Mouse (Mus musculus) neural tube, embryonic 10.5 days (tissue): Measurements from ENCODE around the gene Ppa2.

ENCODE experiments used
- DNase-seq: peaks from one replicate; pipeline ENCODE4 v3.0.0-alpha.2; 2017; ENCODE audit warnings: low spot score; ENCODE audit errors: extremely low spot score

The Ppa2 gene

DNA sequence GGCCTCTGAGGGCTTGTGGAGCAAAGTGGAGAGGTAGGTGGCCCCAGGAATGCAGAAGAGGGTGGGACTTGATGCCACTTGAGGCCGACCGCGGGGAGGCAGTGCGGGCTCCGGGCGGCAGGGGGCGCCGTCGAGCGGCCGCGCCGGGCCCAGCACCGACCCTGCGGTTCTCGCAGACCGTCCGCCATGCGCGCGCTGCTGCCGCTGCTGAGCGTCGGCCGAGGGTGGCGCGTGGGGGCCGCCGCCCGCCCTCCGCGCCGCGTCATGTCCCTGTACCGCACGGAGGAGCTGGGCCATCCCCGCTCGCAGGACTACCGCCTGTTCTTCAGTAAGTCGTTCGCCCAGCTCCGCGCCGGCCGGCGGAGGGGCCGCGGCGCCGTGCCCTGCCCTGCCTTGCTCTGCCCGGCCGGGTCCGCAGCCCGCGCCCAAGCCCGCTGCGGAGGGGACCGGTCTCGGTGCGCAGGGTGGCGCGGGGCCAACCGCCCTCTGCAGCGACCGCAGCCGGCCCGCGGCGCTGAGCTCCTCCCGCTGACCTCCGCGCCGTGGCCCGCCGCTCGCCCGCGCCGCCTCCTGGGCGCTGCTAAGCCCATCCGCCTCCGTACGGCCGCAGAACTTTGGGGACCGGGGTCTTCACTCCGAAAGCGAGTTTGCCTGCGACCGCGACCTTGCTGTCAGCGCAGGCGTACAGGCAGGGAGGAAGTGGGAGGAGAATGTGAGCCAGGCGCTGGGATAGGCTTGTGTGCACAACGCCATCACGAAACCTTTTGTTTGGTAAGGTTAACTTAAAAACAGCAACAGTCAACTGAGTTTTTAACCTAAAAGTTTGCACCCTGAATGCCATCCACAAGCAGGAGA, at the start of gene Ppa2:
TSS of gene Ppa2 (plus strand) at position 157 of the 855 bp plus-strand sequence.
- DNase-seq, result peak; percentile 82

- DNase-seq, result peak; percentile 60
Observed at GRCm38 (mm10) chr3:133271887-133272286, 38.0 kb upstream of the Ppa2 start.

- DNase-seq, result no peak
Observed at GRCm38 (mm10) chr3:133284587-133284986, 25.3 kb upstream of the Ppa2 start.

DNA sequence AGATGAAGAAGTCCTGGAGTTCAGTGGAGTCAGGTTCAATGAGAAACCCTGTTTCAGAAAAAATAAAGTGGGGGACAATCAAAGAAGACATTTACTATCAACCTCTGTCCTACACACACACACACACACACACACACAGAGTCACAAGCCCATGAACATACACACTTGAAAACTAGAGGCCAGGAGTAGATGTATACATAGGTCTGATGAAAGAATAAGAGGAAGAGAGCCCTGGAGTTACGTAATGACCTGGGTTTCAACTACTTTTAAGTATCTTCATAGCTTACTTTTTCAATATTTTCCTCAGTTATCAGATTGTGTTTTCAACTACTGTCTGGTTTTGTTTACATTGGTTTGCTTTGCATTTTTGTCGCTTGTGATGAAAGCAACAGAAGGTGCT, 21.1 kb upstream of the Ppa2 start:
- DNase-seq, result no peak

GRCm38 (mm10) chr3:133304328-133304727, 5.6 kb upstream of the Ppa2 start:
- no peak for DNase-seq

DNA sequence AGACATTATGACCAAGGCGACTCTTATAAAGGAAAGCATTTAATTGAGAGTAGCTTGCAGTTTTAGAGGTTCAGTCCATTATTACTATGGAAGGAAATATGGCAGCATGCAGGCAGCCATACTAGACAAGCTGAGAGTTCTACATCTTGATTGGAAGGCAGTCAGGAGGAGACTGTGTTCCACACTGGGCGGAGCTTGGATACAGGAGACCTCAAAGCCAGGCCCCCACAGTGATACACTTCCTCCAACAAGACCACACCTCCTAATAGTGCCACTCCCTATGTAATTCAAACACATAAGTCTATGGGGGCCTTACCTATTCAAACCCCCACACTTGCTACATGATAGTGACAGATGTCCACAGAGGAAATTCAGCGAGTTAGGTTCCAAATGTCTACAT, 1.5 kb upstream of the Ppa2 start:
- DNase-seq, result no peak

- no peak for DNase-seq
Observed at GRCm38 (mm10) chr3:133309359-133309758, 551 bp upstream of the Ppa2 start.

DNA sequence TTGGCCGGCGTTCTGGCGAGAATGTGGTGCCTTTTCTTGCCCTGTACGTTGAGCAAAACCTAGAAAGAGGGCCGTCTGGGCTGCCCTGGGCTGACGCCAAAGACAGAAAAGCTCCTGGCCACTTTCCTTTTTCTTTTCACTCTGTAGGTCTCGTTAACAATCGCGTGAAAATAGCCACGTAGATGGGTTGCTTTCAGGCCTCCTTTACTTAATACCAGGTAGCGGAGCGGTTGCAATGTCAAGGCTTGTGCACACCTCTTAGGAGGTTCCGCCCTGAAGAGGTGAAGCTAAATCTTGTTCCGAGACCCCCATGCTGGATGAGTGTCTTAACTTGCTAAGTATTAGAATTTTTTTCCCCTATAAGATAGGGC, 884 bp downstream of the Ppa2 start:
- DNase-seq, result no peak

- DNase-seq, result no peak
Observed at GRCm38 (mm10) chr3:133312331-133312730, 2.4 kb downstream of the Ppa2 start.

DNA sequence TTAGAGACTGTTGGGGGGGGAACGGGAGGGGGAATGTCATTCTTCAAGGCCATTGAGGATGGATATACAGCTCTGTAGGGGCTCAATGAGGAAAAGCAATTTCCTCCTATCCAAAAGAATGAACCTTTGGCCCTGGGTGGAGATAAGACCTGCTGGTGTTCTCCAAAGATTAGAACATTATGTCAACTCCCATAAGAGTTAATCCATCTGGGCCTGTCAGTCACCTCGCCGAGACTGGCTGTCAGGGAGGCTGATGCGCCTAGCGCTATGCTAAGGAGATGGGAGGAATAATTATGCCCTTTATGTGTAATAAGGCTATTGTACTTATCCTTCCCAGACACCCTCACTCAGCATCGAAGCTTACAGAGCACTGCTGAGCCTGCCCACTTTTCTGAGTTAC, 2.9 kb downstream of the Ppa2 start:
- no peak for DNase-seq

DNA sequence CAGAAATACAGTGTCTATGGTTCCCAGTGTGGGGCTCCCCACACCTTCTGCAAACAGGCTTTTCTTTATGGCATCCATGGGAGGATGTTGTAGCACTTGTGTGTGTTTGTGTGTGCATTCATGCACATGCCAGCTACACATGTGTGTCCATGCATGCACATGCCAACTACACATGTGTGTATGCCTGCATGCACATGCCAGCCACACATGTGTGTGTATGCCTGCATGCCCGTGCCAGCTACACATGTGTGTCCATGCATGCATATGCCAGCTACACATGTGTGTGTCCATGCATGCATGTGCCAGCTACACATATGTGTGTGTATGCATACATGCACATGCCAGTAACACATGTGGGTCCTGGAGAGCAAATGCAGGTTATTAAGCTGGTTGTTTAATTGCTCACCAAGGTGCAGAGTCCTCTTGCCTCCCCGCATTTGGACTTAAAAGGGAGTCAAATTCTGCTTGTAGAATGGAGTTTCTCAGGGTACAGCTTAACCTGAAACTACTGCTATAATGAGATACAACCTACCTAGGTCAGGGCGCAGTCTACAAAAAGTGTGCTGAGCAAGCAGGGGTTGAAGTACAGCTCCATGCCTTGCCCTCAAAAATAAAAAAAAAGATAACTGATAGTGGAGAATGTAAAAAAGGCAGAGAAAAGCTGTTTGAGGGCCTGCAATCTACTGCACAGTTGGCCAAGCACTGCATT, 3.7 kb downstream of the Ppa2 start:
- peak; percentile 9 for DNase-seq

- DNase-seq, result peak; percentile 74
Observed at GRCm38 (mm10) chr3:133314475-133314874, 4.6 kb downstream of the Ppa2 start.

DNA sequence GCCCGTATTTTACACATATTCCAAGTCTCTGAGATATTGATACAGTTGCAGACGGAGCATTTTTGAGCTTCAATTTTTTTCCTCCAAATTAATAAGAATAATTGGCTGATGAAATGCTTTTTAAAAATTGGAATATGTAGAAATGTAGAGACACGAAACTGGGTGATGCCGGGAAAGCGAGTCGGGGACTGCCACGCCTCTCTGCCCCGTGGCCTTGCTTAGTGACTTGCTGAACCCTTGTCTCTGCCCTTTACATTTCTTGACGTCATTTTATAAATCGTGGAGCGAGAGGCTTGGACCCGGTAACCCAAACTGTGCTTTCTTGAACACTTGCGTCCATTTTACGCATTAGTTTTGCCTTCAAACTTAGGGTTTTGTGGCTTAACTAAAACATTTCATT, 5.1 kb downstream of the Ppa2 start:
- DNase-seq, result no peak

- peak; percentile 7 for DNase-seq
Observed at GRCm38 (mm10) chr3:133315647-133316046, 5.7 kb downstream of the Ppa2 start.

GRCm38 (mm10) chr3:133317845-133318244, 7.9 kb downstream of the Ppa2 start:
- no peak for DNase-seq

DNA sequence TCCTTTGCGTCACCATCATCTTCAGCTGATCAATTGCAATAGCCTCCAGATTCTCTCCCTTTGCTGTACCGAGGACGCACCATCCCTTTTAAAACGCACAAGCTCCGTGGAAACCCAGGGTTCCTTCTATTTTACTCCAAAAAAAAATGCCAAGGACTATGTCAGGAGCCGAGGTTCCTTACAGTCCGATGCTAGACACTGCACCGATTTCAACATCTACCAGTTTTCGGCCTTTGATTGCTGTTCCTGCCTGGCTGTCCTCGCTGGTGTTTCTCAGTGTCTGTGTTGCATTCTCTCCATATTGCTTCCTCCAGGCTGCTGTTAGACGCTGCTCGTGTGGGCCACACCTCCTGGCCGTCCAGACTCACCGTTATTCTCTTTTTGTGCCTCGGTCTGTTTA, 8.7 kb downstream of the Ppa2 start:
- DNase-seq, result no peak

DNA sequence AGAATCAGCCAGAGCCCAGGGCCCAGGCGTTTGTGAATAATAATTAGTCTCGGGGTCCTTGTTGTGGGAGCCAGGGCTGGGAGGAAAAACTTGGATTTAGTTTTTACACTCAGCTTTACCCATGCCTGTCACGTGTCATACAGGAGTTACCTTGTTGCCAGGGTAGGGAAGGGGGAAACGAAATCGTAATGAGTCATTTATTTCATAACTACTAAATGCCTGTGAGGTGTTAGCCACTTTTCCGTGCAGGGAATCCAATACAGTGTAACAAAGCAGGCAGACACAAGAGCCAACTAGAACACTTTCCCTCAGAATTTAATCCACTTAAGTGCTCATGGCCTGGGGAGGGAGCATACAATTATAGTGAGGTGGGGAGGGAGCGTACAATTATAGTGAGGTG, 9.9 kb downstream of the Ppa2 start:
- DNase-seq, result no peak

DNA sequence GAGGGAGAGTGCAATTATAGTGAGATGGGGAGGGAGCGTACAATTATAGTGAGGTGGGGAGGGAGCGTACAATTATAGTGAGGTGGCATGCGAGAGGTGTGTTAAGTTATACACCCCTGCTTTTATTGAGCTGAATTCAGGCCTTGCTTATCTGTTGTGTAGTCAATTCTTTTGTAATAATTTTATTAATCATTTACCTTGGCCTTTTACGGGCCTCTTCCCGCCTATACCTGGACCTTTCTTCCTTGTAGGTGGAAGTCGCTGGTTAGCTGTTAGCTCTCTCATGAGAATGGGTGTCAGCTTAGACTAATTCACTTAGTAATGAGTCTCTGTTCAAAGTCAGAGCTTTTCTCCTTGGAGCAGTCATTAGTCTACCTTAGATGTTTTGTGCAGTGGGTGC, 10.4 kb downstream of the Ppa2 start:
- no peak for DNase-seq

DNA sequence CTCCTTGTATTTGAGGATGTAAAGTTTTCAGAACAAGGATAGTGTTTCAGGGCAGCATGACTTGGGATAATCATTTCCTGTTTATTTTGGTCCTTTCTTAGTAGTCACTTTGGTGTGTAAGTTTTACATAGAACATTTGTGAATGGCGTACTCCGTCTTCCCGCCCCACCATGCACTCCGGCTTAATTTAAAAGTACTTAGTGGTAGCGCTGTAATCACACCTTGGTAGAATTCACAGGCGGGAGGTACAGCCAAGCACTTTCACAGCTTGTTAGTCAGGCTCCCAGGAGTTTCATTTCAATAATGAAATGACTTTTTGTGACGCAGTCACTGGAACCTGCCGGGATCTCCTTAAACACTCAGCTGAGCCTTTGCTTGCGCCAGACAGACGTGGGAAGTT, 12.0 kb downstream of the Ppa2 start:
- DNase-seq, result no peak

- DNase-seq, result no peak
Observed at GRCm38 (mm10) chr3:133322552-133322951, 12.6 kb downstream of the Ppa2 start.

- no peak for DNase-seq
Observed at GRCm38 (mm10) chr3:133325135-133325534, 15.2 kb downstream of the Ppa2 start.

GRCm38 (mm10) chr3:133328551-133328950, 18.6 kb downstream of the Ppa2 start:
- DNase-seq, result no peak

DNA sequence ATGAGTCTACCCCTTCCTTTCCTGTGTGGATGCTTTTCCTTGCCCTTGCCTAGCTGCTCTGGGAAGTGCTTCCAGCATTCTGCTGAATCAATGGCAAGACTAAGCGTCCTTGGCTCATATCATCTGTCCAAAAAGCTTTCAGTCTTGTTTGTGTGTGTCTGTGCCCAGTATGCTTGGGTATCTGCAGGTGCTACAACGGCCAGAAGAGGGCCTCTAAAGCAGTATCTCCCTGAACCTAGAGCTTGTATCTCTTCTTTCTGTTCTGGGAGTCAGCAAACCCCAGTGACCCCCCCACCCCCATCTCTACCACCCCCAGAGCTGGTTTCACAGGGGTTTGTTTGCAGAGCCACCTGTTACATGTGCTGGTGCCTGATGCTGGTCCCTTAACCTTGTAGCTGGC, 19.5 kb downstream of the Ppa2 start:
- DNase-seq, result no peak
